Mouse (Mus musculus): ENCODE measurements around the gene Tmem198. TPM values are rescaled to one million over a fixed set of nuclear protein-coding genes. Genes with fewer than 3 reads are reported as not detected.

Gene Tmem198
- 4.9 and 6.0 TPM in 2 replicates for polyA plus RNA-seq (2012; rRNA removed)

GRCm38 (mm10) chr1:75478916-75479634 lies at the start of gene Tmem198, which contains the start of gene Chpf:
Gene Tmem198 (plus strand): TSS chr1:75479532.
Gene Chpf (minus strand): TSS chr1:75479307.

DNA sequence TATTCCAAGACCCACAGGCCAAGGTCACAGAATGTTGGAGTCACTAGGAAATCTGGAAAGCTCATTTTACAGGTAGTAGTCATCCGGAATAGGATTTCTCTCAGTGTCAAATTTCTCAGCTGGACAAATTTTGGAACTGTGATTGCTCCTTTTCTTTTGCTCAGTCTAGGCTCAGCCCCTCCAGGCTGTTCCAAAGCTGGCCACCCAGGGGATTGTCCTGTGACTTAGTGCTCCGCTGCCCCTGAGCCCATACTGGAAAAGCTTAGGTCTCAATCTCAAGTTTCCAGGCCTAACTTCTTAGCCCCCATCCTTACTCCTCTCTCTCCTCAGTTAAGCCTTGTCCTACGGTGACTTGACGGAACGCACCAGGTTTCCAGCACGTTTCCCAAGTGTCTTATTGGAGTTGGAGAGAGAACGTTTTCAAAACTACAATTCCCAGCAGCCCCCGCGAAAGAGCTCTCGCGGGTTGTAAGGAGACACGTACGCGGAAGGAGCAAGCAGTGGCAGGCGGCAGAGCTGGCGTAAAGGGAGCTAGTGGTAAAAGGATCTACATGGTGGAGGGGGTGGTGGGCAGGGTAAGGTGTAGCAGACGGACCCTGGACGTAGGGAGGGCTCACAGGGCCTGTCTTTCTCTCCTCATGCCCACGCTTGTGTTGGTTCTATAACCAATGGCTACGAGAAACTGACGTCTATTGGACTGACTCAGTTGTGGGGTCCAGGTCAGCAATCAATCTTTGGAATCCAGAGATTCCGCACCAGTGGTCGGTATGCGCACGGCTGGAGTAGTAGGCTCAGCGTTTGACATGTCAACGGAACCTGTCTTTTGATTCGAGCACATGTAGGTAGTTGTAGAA lies 43.6 kb upstream of the Tmem198 start, which contains the start of gene Gmppa:
TSS of gene Gmppa (plus strand) at position 456 of the 854 bp plus-strand sequence.

GRCm38 (mm10) chr1:75450314-75451005 lies 28.9 kb upstream of the Tmem198 start, which contains the start of gene Asic4:
Gene Asic4 (plus strand): TSS chr1:75450436.

GRCm38 (mm10) chr1:75505956-75506831 lies 26.9 kb downstream of the Tmem198 start, which contains the start of gene Obsl1:
Gene Obsl1 (minus strand): TSS chr1:75506452.

DNA sequence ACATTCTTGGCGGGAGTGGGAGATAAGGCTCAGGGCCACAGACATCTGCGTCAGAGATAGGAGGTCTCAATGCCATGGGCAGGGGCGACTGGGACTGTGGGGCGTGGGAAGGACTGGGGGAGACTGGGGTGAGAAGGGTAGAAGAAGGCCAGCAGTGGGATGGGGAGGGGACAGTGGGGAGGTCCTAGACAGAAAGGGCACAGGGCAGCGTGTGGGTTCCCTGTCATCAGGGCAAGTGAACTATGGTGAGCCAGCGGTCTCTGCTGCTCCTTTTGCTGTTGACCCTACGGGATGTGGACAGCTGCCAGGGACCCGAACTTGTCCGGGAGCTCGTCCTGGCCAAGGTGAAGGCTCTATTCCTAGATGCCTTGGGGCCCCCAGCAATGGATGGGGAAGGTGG lies 27.7 kb downstream of the Tmem198 start, which contains the start of gene Inha:
TSS of gene Inha (plus strand) at position 72 of the 400 bp plus-strand sequence.

DNA sequence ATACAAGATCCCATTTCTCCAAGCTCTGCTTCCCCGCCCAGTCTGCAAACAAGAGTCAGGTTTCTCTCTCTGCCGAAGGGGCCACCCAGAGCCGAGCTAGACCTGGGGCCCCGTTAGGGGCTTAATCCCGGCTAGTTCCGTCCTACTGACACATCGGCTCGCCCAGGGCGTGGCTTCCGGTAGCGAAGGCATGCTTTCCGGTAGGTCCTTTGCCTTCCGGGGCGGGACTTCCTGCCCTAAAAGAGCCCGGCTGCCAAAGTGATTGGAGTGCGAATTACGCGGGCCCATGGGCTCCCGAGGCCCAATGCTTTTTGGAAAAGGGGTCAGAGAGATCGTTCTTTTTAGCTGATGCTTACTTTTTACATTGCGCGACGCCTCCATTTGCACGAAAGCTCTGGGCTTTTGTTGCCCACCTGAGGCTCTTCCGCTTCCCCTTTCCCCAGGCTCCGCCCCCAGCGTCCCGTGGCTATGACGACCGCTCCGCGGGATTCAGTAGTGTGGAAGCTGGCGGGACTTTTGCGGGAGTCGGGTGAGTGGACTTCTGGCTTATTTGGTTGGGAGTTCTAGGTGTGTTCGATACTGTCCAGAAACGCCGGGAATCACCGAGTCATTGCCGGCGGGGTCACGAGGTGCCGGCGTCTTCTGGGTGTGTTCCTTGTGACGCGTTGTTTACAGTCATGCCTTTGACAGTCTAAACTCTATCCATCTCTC lies 42.1 kb downstream of the Tmem198 start, which contains the start of gene Stk11ip:
TSS of gene Stk11ip (plus strand) at position 209 of the 711 bp plus-strand sequence.

Other genes with a start within 250 kb of the Tmem198 start
- not detected in 2 replicates for gene A630095N17Rik, start 247.4 kb upstream of the Tmem198 start, polyA plus RNA-seq (2012; rRNA removed)
- gene Dnajb2, start 243.1 kb upstream of the Tmem198 start, polyA plus RNA-seq (2012; rRNA removed) = 32.2 and 35.1 TPM in 2 replicates
- gene Ptprn, start 215.0 kb upstream of the Tmem198 start, polyA plus RNA-seq (2012; rRNA removed) = 12.7 and 13.4 TPM in 2 replicates
- 12.2 and 18.9 TPM in 2 replicates for gene Resp18, start 201.1 kb upstream of the Tmem198 start, polyA plus RNA-seq (2012; rRNA removed)
- 187 and 208 TPM in 2 replicates for gene Dnpep, start 161.5 kb upstream of the Tmem198 start, polyA plus RNA-seq (2012; rRNA removed)
- 766 and 827 TPM in 2 replicates for gene Des, start 119.2 kb upstream of the Tmem198 start, polyA plus RNA-seq (2012; rRNA removed)
- 67.2 and 72.8 TPM in 2 replicates for gene Speg, start 104.2 kb upstream of the Tmem198 start, polyA plus RNA-seq (2012; rRNA removed)
- gene Gmppa, start 43.6 kb upstream of the Tmem198 start, polyA plus RNA-seq (2012; rRNA removed) = 167 and 216 TPM in 2 replicates
- 0.26 and 0.29 TPM in 2 replicates for gene Asic4, start 29.1 kb upstream of the Tmem198 start, polyA plus RNA-seq (2012; rRNA removed)
- gene Chpf, start 225 bp upstream of the Tmem198 start, polyA plus RNA-seq (2012; rRNA removed) = 101 and 104 TPM in 2 replicates
- gene Obsl1, start 26.9 kb downstream of the Tmem198 start, polyA plus RNA-seq (2012; rRNA removed) = 13.4 and 13.8 TPM in 2 replicates
- gene Inha, start 27.5 kb downstream of the Tmem198 start, polyA plus RNA-seq (2012; rRNA removed) = 7.9 and 8.0 TPM in 2 replicates
- 36.4 and 44.6 TPM in 2 replicates for gene Stk11ip, start 42.0 kb downstream of the Tmem198 start, polyA plus RNA-seq (2012; rRNA removed)
- 11.4 and 11.6 TPM in 2 replicates for gene Slc4a3, start 66.7 kb downstream of the Tmem198 start, polyA plus RNA-seq (2012; rRNA removed)

Measured in colon, adult 2 months (tissue).